Mouse (Mus musculus): ENCODE measurements at regions not wholly inside any gene's neighbourhood (a gene's known extent, or its start where the extent isn't known, plus 50 kb on each side); places are given as distances from the start of the nearest gene placed in this dataset.

DNA sequence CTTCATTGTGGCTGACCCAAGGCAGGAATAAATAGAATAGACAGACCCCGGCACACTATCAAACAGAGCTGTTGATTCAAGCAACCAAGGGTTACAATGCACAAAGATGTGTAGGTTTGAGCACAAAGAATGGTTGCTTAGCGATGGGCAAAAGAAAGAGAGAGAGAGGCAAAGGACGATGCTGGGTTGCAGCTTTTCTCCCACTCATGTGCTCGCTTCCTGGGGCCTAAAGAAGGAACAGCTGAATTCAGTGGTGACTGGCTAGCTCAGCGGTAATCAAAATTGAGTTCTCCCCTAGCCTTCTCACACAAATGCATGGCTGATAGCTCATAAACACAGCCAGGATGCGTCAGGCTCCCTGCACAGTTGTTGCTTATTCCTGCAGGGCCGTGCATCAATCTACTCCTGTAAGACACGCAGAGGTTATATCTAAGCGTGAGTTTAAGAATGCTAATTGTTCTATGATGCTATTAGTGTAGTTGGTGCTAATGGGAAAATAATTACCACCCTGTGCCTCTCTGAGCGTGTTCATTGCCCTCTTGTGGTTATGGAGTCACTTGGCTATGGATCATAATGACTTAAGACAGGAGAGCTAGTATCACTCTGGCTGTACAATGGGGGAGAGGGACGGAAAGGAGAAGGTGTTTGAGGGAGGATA is 216.2 kb upstream of the Serp2 start:
- TF ChIP-seq CTCF (IDR thresholded peaks at IDR 0.05) (peak; percentile 53), EP300 (IDR thresholded peaks at IDR 0.05) (no peak)
